Mouse (Mus musculus) C2C12 (cell line): Measurements from ENCODE around the gene Mical2. TPM values are rescaled to one million over a fixed set of nuclear protein-coding genes. Genes with fewer than 3 reads are reported as not detected.

ENCODE experiments used
- H3K27me3 ChIP-seq: one replicate; pipeline ENCODE4 v1.6.1; 2011; ENCODE audit not compliant: control insufficient read depth, insufficient read depth, insufficient read length
- H3K36me3 ChIP-seq: one replicate; pipeline ENCODE4 v1.6.1; 2011; ENCODE audit not compliant: control insufficient read depth, insufficient read depth
- H3K4me3 ChIP-seq: one replicate; pipeline ENCODE4 v1.5.1; 2011; ENCODE audit warnings: mild to moderate bottlenecking, control low read depth; ENCODE audit not compliant: poor library complexity, insufficient read depth, severe bottlenecking
- H3K79me2 ChIP-seq: one replicate; pipeline ENCODE4 v1.6.1; 2011; ENCODE audit not compliant: control insufficient read depth, insufficient read depth
- H3K79me3 ChIP-seq: one replicate; pipeline ENCODE4 v1.6.1; 2011; ENCODE audit warnings: low read depth, control low read depth
- H3ac ChIP-seq: one replicate; pipeline ENCODE3; 2011; ENCODE audit warnings: low read depth; ENCODE audit not compliant: control insufficient read depth, insufficient read length
- CEBPB ChIP-seq: IDR thresholded peaks from one replicate; pipeline ENCODE4 v1.6.1; 2011; ENCODE audit warnings: low read depth, mild to moderate bottlenecking, control low read depth, moderate library complexity
- CTCF ChIP-seq: IDR thresholded peaks from one replicate; pipeline ENCODE4 v1.5.1; 2011; ENCODE audit not compliant: control insufficient read depth, insufficient read depth, insufficient read length
- FOSL1 ChIP-seq: IDR thresholded peaks from one replicate; pipeline ENCODE4 v1.8.0; 2011; ENCODE audit warnings: mild to moderate bottlenecking, low read length; ENCODE audit not compliant: poor library complexity, insufficient read depth, severe bottlenecking
- MAX ChIP-seq: IDR thresholded peaks from one replicate; pipeline ENCODE4 v1.6.1; 2011; ENCODE audit warnings: mild to moderate bottlenecking, control low read depth
- MYOD1 ChIP-seq: IDR thresholded peaks from one replicate; pipeline ENCODE4 v1.6.1; 2011; ENCODE audit warnings: low read depth; ENCODE audit not compliant: control insufficient read depth, insufficient read length
- MYOG ChIP-seq: IDR thresholded peaks from one replicate; pipeline ENCODE4 v1.6.1; 2011; ENCODE audit not compliant: control insufficient read depth, insufficient read length; ENCODE audit errors: extremely low read depth
- USF1 ChIP-seq: IDR thresholded peaks from one replicate; pipeline ENCODE4 v1.6.1; 2011; ENCODE audit warnings: low read depth, mild to moderate bottlenecking, control low read depth, moderate library complexity
- polyA plus RNA-seq: library from polyadenylated mRNA; unstranded; fragments of >200 nt; fragmentation: generic; extraction: Trizol; gene quantifications from one replicate; pipeline ENCODE4 v1.2.1, GENCODE M21; 2012; ENCODE audit warnings: missing spikeins

Gene Mical2
- polyA plus RNA-seq, 1 experiment: 76.9 TPM

DNA sequence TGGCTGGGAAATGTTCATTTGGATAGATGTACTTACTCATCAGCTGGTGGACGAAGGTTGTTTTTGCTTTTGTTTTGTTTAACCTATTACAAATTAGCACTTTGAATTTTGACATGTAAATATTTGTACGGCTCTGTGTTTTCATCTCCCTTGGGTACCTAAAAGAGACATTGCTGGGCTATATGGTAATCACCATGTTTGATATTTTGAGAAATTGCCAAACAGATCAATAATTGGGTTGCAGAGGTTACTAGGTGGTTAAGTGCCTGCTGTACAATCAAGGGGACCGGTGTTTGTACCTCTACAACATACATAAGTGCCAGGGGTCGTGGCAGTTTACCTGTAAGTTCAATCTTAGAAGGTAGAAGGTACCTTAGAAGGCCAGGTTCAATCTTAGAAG lies 220.8 kb downstream of the Mical2 start:
- H3K27me3 ChIP-seq: no peaks in the 10 kb centered on the region
- H3K36me3 ChIP-seq: peaks cover 5% of the 10 kb centered on the region
- no peak overlapping the region for H3K4me3 ChIP-seq
- peaks cover 100% of the 10 kb centered on the region for H3K79me2 ChIP-seq
- H3K79me3 ChIP-seq: peaks cover 79% of the 10 kb centered on the region
- H3ac ChIP-seq: no peak overlapping the region
- TF ChIP-seq MAX (no peak), MYOD1 (no peak), CEBPB (no peak), CTCF (no peak), USF1 (no peak), FOSL1 (no peak), MYOG (no peak)

DNA sequence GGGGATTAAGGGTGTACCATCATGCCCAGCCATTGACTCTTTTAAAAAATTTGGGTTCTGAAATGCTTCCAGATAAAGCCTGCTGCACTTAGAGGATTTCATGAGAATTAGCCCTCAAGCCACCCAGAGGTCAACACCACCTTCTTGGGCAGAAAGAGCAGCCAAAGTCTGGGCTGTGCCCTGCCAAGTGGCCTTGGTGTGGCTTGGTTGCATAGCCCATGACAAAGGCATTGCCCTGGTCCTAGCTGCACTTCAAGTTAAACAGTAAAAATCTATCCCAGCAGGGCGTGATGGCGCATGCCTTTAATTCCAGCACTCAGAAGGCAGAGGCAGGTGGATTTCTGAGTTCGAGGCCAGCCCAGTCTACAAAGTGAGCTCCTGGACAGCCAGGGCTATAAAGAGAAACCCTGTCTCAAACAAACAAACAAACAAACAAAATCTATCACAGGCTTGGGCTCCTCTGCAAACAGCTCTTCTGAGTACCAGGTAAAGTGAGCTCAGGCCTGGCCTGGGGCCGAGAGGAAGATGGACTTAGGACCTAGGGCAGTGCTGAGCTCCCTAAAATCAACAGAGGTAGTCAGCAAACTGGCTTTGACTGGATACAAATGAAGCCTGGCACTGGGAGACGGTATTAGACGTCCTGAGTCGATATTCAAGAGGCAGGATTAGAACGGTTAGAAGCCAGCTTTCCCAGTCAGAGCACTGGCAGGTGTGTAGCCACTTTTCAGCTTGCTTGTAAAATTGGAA lies 224.5 kb downstream of the Mical2 start:
- H3K36me3 ChIP-seq: peaks cover 5% of the 10 kb centered on the region
- no peak for TF ChIP-seq MYOG
- no peak for TF ChIP-seq MYOD1
- no peak for TF ChIP-seq CEBPB
- TF ChIP-seq USF1: no peak
- no peak for TF ChIP-seq FOSL1
- H3K4me3 ChIP-seq: no peak overlapping the region
- peaks cover 91% of the 10 kb centered on the region for H3K79me2 ChIP-seq
- H3ac ChIP-seq: no peak overlapping the region
- H3K79me3 ChIP-seq: peaks cover 69% of the 10 kb centered on the region
- H3K27me3 ChIP-seq: no peaks in the 10 kb centered on the region

DNA sequence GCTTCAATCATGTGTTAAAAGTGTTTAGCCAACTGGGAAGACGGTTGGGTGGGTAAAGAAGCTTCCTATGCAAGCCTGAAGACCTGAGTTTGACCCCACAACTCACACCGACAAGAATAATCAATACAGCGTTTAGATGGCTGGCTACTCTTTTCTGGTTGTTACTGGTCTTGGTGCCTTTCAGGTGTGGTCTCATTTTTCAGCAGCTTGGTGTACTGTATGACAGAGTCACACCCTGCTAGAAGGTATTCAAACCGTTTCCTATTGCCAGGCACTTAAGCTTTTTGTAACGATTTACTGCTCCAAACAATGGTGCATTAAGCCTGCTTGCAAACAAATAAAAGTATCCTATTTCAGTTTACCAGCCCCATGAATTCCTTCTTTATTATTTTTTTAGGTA lies 226.8 kb downstream of the Mical2 start:
- Histone ChIP-seq H3K36me3 (peaks cover 5% of the 10 kb centered on the region), H3ac (no peak overlapping the region), H3K4me3 (no peak overlapping the region), H3K27me3 (no peaks in the 10 kb centered on the region), H3K79me3 (peaks cover 64% of the 10 kb centered on the region), H3K79me2 (peaks cover 86% of the 10 kb centered on the region)
- TF ChIP-seq CTCF: no peak
- TF ChIP-seq USF1: no peak
- TF ChIP-seq MYOD1: no peak
- TF ChIP-seq CEBPB: no peak
- no peak for TF ChIP-seq FOSL1
- no peak for TF ChIP-seq MYOG
- TF ChIP-seq MAX: no peak

DNA sequence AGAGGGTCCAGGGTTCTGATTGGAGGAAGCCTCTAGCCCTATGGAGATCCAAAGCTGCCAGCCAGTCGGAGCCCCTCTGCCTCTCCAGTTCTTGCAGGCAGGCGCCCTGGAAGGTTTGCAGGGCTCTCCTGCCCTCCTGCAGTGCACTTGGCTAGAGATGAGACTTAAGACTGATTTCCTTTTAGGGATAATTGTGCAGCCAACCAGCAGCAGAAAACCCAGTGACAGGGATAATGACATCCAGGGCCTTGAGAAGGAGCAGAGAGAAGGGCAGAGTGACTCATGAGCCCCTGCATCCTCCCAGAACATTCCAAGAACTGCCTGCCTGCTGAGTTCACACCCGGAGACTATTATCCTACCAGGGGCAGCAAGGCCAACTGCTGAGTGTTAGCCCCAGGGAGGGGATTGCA lies 228.2 kb downstream of the Mical2 start:
- peaks cover 81% of the 10 kb centered on the region for H3K79me2 ChIP-seq
- peak; percentile 42 for TF ChIP-seq MYOD1
- TF ChIP-seq CTCF: no peak
- no peak for TF ChIP-seq CEBPB
- peak; percentile 54 for TF ChIP-seq FOSL1
- TF ChIP-seq MAX: peak; percentile 61

DNA sequence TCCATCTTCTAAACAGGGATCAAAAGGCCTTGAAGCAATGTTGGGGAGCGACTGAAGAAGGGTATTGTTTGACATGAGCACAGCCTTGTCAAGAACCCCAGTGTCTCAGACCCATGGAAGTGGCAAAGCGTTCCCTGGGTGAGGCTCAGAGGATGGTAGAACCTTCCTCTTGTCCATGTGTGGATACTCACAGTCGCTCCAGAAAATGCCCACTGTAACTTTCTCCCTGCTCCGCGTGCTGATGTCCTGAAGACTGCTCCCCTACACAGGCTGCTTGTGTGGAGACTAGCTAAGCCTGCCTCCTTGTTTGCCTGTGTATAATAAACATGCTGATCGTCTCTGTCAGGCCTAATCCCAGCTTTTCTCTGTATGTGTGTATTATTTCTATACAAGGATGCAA lies 228.7 kb downstream of the Mical2 start:
- H3ac ChIP-seq: peak overlapping the region; percentile 18
- no peak overlapping the region for H3K4me3 ChIP-seq
- peaks cover 5% of the 10 kb centered on the region for H3K36me3 ChIP-seq
- H3K79me2 ChIP-seq: peaks cover 81% of the 10 kb centered on the region
- H3K27me3 ChIP-seq: no peaks in the 10 kb centered on the region
- H3K79me3 ChIP-seq: peaks cover 53% of the 10 kb centered on the region
- TF ChIP-seq CEBPB (no peak), MAX (no peak), MYOD1 (no peak), CTCF (no peak), USF1 (no peak), MYOG (no peak), FOSL1 (no peak)

More for the DNA sequence above, 228.2 kb downstream of the Mical2 start:
- Histone ChIP-seq H3K36me3 (peaks cover 5% of the 10 kb centered on the region), H3K27me3 (no peaks in the 10 kb centered on the region), H3ac (no peak overlapping the region), H3K79me3 (peaks cover 53% of the 10 kb centered on the region), H3K4me3 (no peak overlapping the region)
